Mouse (Mus musculus) neural tube, embryonic 12.5 days (tissue): ENCODE measurements at regions not wholly inside any gene's neighbourhood (a gene's known extent, or its start where the extent isn't known, plus 50 kb on each side); places are given as distances from the start of the nearest gene placed in this dataset.
"Not testable (repeated sequence)": the region's sequence is repeated elsewhere in the genome, so short reads cannot be mapped to it uniquely, and the experiment has no call there.

Source experiments
- ATAC-seq: fragments of 200-750 bp; cut with Nextera tagmentation; 2 replicates; pipeline ENCODE4 v1.8.0; 2017; ENCODE audit warnings: low read depth, mild to moderate bottlenecking, moderate TSS enrichment, moderate library complexity; ENCODE audit not compliant: low FRiP score
- H3K27ac ChIP-seq: fragments of 300-500 bp; sonication (generic); 2 replicates; pipeline ENCODE4 v1.5.1; 2016
- H3K27me3 ChIP-seq: fragments of 300-500 bp; sonication (generic); replicated peaks from 2 replicates; pipeline ENCODE4 v1.6.1; 2016; ENCODE audit warnings: mild to moderate bottlenecking
- H3K36me3 ChIP-seq: fragments of 300-500 bp; sonication (generic); 2 replicates; pipeline ENCODE4 v1.6.1; 2016; ENCODE audit warnings: mild to moderate bottlenecking
- H3K4me1 ChIP-seq: fragments of 300-500 bp; sonication (generic); 2 replicates; pipeline ENCODE4 v1.6.1; 2016
- H3K4me2 ChIP-seq: fragments of 300-500 bp; sonication (generic); replicated peaks from 2 replicates; pipeline ENCODE4 v1.6.1; 2016; ENCODE audit warnings: mild to moderate bottlenecking
- H3K4me3 ChIP-seq: fragments of 300-500 bp; sonication (generic); 2 replicates; pipeline ENCODE4 v1.5.1; 2016
- H3K9ac ChIP-seq: fragments of 300-500 bp; sonication (generic); 2 replicates; pipeline ENCODE4 v1.6.1; 2016; ENCODE audit warnings: mild to moderate bottlenecking
- H3K9me3 ChIP-seq: fragments of 300-500 bp; sonication (generic); 2 replicates; pipeline ENCODE4 v1.6.1; 2016; ENCODE audit warnings: mild to moderate bottlenecking
- WGBS: fragments of 180-500 bp; shearing (Covaris S2); methylation state at CpG from one replicate; pipeline ENCODE4 v1.1.7; 2016; 5-methylcytosine and 5-hydroxymethylcytosine counted together

- no peak overlapping the region for H3K4me3 ChIP-seq
- no peak overlapping the region for H3K4me2 ChIP-seq
- H3K9me3 ChIP-seq, result no peaks in the 10 kb centered on the region
- WGBS, result 88% methylated on average over 1 of the region's 1 CpGs
- H3K9ac ChIP-seq, result no peak overlapping the region
- no peak for ATAC-seq
- H3K27ac ChIP-seq, result no peak overlapping the region
- no peaks in the 10 kb centered on the region for H3K36me3 ChIP-seq
- H3K4me1 ChIP-seq, result no peaks in the 10 kb centered on the region
- H3K27me3 ChIP-seq, result no peaks in the 10 kb centered on the region
Measured at GRCm38 (mm10) chr2:100252006-100252405, 1372.5 kb upstream of the Rag2 start.

GRCm38 (mm10) chr2:100259136-100259853 lies 1365.2 kb upstream of the Rag2 start:
- H3K9ac ChIP-seq, result no peak overlapping the region
- H3K9me3 ChIP-seq, result no peaks in the 10 kb centered on the region
- WGBS, result 50% methylated on average over 1 of the region's 1 CpGs
- H3K27me3 ChIP-seq, result no peaks in the 10 kb centered on the region
- no peak overlapping the region for H3K27ac ChIP-seq
- H3K4me2 ChIP-seq, result no peak overlapping the region
- H3K36me3 ChIP-seq, result no peaks in the 10 kb centered on the region
- no peaks in the 10 kb centered on the region for H3K4me1 ChIP-seq
- ATAC-seq, result peak; percentile 82
- H3K4me3 ChIP-seq, result no peak overlapping the region

- Histone ChIP-seq H3K9me3 (no peaks in the 10 kb centered on the region), H3K4me1 (no peaks in the 10 kb centered on the region), H3K4me3 (no peak overlapping the region), H3K27me3 (no peaks in the 10 kb centered on the region), H3K27ac (no peak overlapping the region), H3K36me3 (no peaks in the 10 kb centered on the region), H3K9ac (no peak overlapping the region), H3K4me2 (no peak overlapping the region)
- WGBS, result 76% methylated on average over 7 of the region's 7 CpGs
- no peak for ATAC-seq
Measured at GRCm38 (mm10) chr2:100306516-100306915, 1318.0 kb upstream of the Rag2 start.

GRCm38 (mm10) chr2:100312750-100313275 lies 1311.7 kb upstream of the Rag2 start:
- H3K4me2 ChIP-seq, result no peak overlapping the region
- H3K27ac ChIP-seq, result no peak overlapping the region
- no peaks in the 10 kb centered on the region for H3K27me3 ChIP-seq
- H3K4me3 ChIP-seq, result no peak overlapping the region
- no peaks in the 10 kb centered on the region for H3K36me3 ChIP-seq
- no peaks in the 10 kb centered on the region for H3K4me1 ChIP-seq
- ATAC-seq, result no peak
- H3K9ac ChIP-seq, result no peak overlapping the region
- no peaks in the 10 kb centered on the region for H3K9me3 ChIP-seq
- 36% methylated on average over 1 of the region's 1 CpGs for WGBS

GRCm38 (mm10) chr2:100320461-100320860 lies 1304.1 kb upstream of the Rag2 start:
- no peaks in the 10 kb centered on the region for H3K9me3 ChIP-seq
- H3K4me2 ChIP-seq, result no peak overlapping the region
- H3K27me3 ChIP-seq, result no peaks in the 10 kb centered on the region
- no peaks in the 10 kb centered on the region for H3K36me3 ChIP-seq
- no peak overlapping the region for H3K9ac ChIP-seq
- no peaks in the 10 kb centered on the region for H3K4me1 ChIP-seq
- 77% methylated on average over 1 of the region's 1 CpGs for WGBS
- no peak overlapping the region for H3K27ac ChIP-seq
- ATAC-seq, result no peak
- no peak overlapping the region for H3K4me3 ChIP-seq

GRCm38 (mm10) chr2:100340713-100341112 lies 1283.8 kb upstream of the Rag2 start:
- ATAC-seq, result no peak
- H3K9me3 ChIP-seq, result no peaks in the 10 kb centered on the region
- WGBS, result 82% methylated on average over 4 of the region's 4 CpGs
- H3K36me3 ChIP-seq, result no peaks in the 10 kb centered on the region
- H3K27ac ChIP-seq, result no peak overlapping the region
- H3K9ac ChIP-seq, result no peak overlapping the region
- H3K4me3 ChIP-seq, result no peak overlapping the region
- H3K4me2 ChIP-seq, result no peak overlapping the region
- H3K27me3 ChIP-seq, result no peaks in the 10 kb centered on the region
- no peaks in the 10 kb centered on the region for H3K4me1 ChIP-seq

GRCm38 (mm10) chr2:100344921-100345425 lies 1279.5 kb upstream of the Rag2 start:
- Histone ChIP-seq H3K9ac (no peak overlapping the region), H3K9me3 (no peaks in the 10 kb centered on the region), H3K27me3 (no peaks in the 10 kb centered on the region), H3K4me1 (no peaks in the 10 kb centered on the region), H3K27ac (no peak overlapping the region), H3K4me2 (no peak overlapping the region), H3K36me3 (no peaks in the 10 kb centered on the region), H3K4me3 (no peak overlapping the region)
- no peak for ATAC-seq
- 94% methylated on average over 3 of the region's 3 CpGs for WGBS

GRCm38 (mm10) chr2:100365616-100366015 lies 1258.9 kb upstream of the Rag2 start:
- not testable (repeated sequence) for H3K4me1 ChIP-seq, H3K4me3 ChIP-seq, H3K9ac ChIP-seq, H3K4me2 ChIP-seq, H3K36me3 ChIP-seq, H3K27me3 ChIP-seq, H3K27ac ChIP-seq, H3K9me3 ChIP-seq, ATAC-seq
- WGBS, result 92% methylated on average over 10 of the region's 10 CpGs

- Histone ChIP-seq H3K4me1 (no peaks in the 10 kb centered on the region), H3K4me3 (no peak overlapping the region), H3K27ac (no peak overlapping the region), H3K36me3 (no peaks in the 10 kb centered on the region), H3K9ac (no peak overlapping the region), H3K4me2 (no peak overlapping the region), H3K27me3 (no peaks in the 10 kb centered on the region), H3K9me3 (no peaks in the 10 kb centered on the region)
- ATAC-seq, result no peak
Measured at GRCm38 (mm10) chr2:100399776-100400175, 1224.7 kb upstream of the Rag2 start.

GRCm38 (mm10) chr2:100426661-100427060 lies 1197.9 kb upstream of the Rag2 start:
- Histone ChIP-seq H3K4me2 (no peak overlapping the region), H3K4me1 (no peaks in the 10 kb centered on the region), H3K9ac (no peak overlapping the region), H3K4me3 (no peak overlapping the region), H3K36me3 (no peaks in the 10 kb centered on the region), H3K27me3 (no peaks in the 10 kb centered on the region), H3K27ac (no peak overlapping the region), H3K9me3 (no peaks in the 10 kb centered on the region)
- WGBS, result 93% methylated on average over 2 of the region's 2 CpGs
- ATAC-seq, result no peak

- 81% methylated on average over 3 of the region's 3 CpGs for WGBS
- no peaks in the 10 kb centered on the region for H3K4me1 ChIP-seq
- H3K9me3 ChIP-seq, result no peaks in the 10 kb centered on the region
- ATAC-seq, result no peak
- H3K4me3 ChIP-seq, result no peak overlapping the region
- H3K27me3 ChIP-seq, result no peaks in the 10 kb centered on the region
- no peak overlapping the region for H3K27ac ChIP-seq
- H3K4me2 ChIP-seq, result no peak overlapping the region
- H3K36me3 ChIP-seq, result no peaks in the 10 kb centered on the region
- H3K9ac ChIP-seq, result no peak overlapping the region
Measured at GRCm38 (mm10) chr2:100434991-100435390, 1189.5 kb upstream of the Rag2 start.

- 68% methylated on average over 1 of the region's 1 CpGs for WGBS
- no peak overlapping the region for H3K4me2 ChIP-seq
- no peaks in the 10 kb centered on the region for H3K4me1 ChIP-seq
- no peaks in the 10 kb centered on the region for H3K9me3 ChIP-seq
- H3K27me3 ChIP-seq, result no peaks in the 10 kb centered on the region
- no peak overlapping the region for H3K4me3 ChIP-seq
- ATAC-seq, result no peak
- no peak overlapping the region for H3K27ac ChIP-seq
- no peaks in the 10 kb centered on the region for H3K36me3 ChIP-seq
- H3K9ac ChIP-seq, result no peak overlapping the region
Measured at GRCm38 (mm10) chr2:100445868-100446267, 1178.7 kb upstream of the Rag2 start.

GRCm38 (mm10) chr2:100446332-100446731 lies 1178.2 kb upstream of the Rag2 start:
- Histone ChIP-seq H3K4me1 (no peaks in the 10 kb centered on the region), H3K27me3 (no peaks in the 10 kb centered on the region), H3K4me3 (no peak overlapping the region), H3K27ac (no peak overlapping the region), H3K9me3 (no peaks in the 10 kb centered on the region), H3K4me2 (no peak overlapping the region), H3K9ac (no peak overlapping the region), H3K36me3 (no peaks in the 10 kb centered on the region)
- no peak for ATAC-seq
- whole genome bisulfite sequencing, result 67% methylated on average over 2 of the region's 2 CpGs
